Mouse (Mus musculus): ENCODE results near the gene Cilp2. TPM values are rescaled to one million over a fixed set of nuclear protein-coding genes. Genes with fewer than 3 reads are reported as not detected.
A peak's percentile ranks its signal among the peaks of the same experiment; 100 is the strongest.

Gene Cilp2
- not detected in 2 replicates for total RNA-seq (2017)

DNA sequence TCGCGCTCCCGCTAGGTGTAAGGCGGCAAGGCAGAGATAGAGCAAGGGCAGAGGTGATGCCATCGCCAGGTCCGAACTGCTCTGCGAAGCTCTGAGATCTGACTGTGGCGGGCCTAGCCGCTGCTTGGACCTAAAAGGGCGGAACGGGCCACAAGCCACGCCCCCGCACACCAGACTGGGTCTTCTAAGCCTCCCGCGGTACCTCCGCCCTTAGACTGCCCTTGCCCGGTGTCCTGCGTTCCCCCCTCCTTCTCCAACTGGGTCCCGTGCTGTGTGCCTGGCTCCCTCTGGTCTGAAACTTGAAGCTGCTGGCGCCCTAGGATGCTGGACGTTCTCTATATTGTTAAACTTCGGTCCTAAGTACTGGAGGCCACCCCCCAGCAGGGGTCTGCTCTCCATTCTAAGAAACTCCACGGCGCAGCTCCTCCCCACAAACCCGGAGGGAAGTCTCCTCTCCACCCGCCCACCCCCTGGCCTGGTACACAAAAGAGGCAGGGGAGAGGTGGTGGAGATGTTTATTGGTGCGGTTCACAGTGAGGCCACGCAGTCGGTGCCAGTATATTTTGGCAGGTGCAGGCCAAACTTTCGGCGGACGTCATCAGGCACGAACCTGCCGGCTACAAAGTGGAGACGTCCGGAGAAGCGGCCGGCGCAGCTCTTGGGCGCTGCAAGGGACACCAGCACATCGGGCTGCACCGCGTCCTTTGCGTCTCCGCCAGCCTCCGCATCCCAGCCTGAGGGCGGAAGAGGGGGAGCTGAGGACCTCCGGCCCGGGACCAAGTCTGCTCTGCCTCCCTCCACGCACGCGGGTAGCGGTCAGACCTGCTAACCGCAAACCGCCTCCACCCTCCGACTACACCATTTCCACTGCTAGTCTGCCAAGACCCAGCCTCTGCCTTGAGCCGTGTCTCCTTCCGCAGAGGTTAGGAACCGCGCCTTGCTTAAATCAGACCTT, at the start of gene Cilp2:
Cilp2 (minus strand) TSS at position 399 of the 955 bp plus-strand sequence.
- ATAC-seq (ENCODE audit: extremely low read depth, insufficient number of reproducible peaks, low FRiP score, poor library complexity, severe bottlenecking), result peak; percentile 11; the same call in 1 of the 2 replicates

DNA sequence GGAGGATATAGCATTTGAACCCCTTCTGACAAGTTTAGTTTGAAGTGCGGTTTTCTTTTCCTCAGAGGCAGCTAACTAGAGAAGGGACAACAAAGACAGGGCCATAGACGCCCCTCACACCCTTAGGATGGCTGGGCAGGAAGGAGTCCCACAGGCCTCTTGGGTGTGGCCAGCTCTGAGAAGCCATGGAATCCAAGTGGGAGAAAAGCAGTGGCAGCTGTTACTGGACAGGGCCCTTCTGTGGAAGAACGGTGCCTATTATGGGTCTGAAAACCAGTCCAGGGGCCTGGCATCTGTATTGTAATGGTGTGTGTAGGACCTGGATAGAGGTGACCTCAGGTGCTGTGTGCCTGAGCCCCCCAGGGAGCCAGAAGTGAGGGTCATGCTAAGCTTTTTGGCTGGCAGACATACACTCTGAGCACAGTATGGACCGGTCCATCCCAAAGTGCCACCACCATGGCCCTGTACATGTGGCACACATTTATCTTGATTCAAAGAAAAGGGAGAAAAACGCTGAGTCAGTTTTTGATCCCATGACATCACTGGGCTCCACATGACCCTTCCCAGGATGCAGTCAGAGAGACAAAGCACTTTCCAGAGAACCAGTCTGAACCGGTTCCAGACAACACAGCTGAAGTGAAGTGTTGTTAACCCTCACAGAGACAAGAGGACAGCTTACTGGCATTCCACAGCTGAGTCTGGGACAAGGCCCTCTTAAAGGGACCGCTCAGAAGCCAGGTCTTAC, 48.7 kb upstream of the Cilp2 start:
- no peak for ATAC-seq (ENCODE audit: extremely low read depth, insufficient number of reproducible peaks, low FRiP score, poor library complexity, severe bottlenecking)

DNA sequence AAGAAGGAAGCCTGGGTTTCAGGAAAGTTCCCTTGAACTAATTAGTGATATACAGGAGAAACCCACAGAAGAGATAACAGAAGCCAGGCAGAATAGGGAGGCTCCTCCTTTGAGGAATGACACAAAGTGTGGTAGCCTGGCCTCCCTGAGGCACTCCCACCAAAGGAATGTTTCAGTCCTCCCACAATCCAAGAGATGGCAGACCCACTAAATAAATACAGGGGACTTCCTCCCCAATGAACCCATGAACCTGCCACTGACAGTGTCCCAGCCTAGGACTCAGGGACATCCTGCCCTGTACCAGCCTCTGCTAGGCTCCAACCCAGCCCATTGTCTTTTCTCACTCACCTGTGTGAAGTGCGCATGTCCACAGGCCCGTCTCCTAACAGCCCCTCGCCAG, 47.9 kb upstream of the Cilp2 start:
- ATAC-seq (ENCODE audit: extremely low read depth, insufficient number of reproducible peaks, low FRiP score, poor library complexity, severe bottlenecking), result no peak

- ATAC-seq (ENCODE audit: extremely low read depth, insufficient number of reproducible peaks, low FRiP score, poor library complexity, severe bottlenecking), result no peak
Measured at GRCm38 (mm10) chr8:69934582-69934981, 47.1 kb upstream of the Cilp2 start.

GRCm38 (mm10) chr8:69933811-69934210, 46.3 kb upstream of the Cilp2 start:
- no peak for ATAC-seq (ENCODE audit: extremely low read depth, insufficient number of reproducible peaks, low FRiP score, poor library complexity, severe bottlenecking)

GRCm38 (mm10) chr8:69926901-69927300, 39.4 kb upstream of the Cilp2 start:
- ATAC-seq (ENCODE audit: extremely low read depth, insufficient number of reproducible peaks, low FRiP score, poor library complexity, severe bottlenecking), result no peak

- ATAC-seq (ENCODE audit: extremely low read depth, insufficient number of reproducible peaks, low FRiP score, poor library complexity, severe bottlenecking), result no peak
Measured at GRCm38 (mm10) chr8:69923986-69924385, 36.5 kb upstream of the Cilp2 start.

- no peak for ATAC-seq (ENCODE audit: extremely low read depth, insufficient number of reproducible peaks, low FRiP score, poor library complexity, severe bottlenecking)
Measured at GRCm38 (mm10) chr8:69921141-69921540, 33.7 kb upstream of the Cilp2 start.

GRCm38 (mm10) chr8:69919876-69920662, 32.6 kb upstream of the Cilp2 start:
- ATAC-seq (ENCODE audit: extremely low read depth, insufficient number of reproducible peaks, low FRiP score, poor library complexity, severe bottlenecking), result peak; percentile 81

DNA sequence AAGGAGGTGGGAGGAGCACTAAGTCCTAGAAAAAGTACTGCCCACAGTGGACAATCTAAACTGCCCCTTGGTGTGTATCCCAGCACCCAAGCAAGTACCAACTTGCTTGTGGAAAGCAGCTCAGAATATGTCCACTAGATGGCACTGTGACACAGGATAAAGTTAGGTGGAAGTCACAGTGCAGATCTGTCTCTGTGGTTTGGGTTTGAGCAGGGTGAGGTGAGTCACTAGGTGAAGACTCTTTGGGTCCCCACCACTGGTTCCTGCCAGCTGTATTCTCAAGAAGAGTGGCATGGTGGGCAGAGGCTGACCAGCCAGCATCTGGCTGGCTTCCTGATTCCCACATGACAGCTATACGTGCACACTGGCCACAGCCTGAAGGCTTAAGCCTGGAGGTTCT, 31.5 kb upstream of the Cilp2 start:
- ATAC-seq (ENCODE audit: extremely low read depth, insufficient number of reproducible peaks, low FRiP score, poor library complexity, severe bottlenecking), result peak; percentile 75

DNA sequence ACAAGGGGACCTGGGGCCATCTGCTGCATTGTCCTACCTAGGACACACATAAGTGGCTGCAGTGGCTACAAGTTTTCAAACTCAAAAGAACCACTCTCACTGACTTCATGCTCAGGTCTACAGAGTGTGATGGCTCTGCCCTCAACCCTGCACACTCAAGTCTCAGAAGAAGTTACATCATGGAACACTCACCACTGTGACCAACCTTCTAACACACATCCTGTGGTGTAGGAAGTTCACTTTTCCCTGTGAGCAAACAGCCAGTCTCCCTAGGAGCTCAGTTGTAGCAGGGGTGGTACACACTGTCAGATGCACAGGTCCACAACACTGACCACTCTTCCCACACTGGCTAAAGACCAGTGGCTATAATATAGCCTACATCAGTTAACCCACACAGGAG, 31.0 kb upstream of the Cilp2 start:
- ATAC-seq (ENCODE audit: extremely low read depth, insufficient number of reproducible peaks, low FRiP score, poor library complexity, severe bottlenecking), result no peak

- no peak for ATAC-seq (ENCODE audit: extremely low read depth, insufficient number of reproducible peaks, low FRiP score, poor library complexity, severe bottlenecking)
Measured at GRCm38 (mm10) chr8:69915748-69916147, 28.3 kb upstream of the Cilp2 start.

DNA sequence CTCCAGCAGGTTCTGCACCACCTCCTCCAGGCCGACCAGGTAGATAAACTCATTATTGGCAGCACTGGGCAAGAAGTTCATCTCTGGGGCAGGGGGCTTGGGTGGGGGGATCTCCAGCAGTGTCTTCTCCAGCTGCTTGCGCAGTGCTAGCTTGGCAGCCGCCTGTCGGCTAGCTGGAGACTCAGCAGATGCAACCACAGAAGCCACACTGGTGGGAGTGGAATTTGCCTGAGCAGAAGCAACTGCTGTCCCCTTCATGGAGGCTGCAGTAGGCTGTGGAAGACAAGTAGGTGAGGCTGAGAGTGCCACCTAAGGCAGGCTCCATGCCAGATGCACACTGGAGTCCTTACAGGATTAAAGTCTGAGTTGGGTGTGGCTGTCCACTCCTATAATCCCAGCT, 27.0 kb upstream of the Cilp2 start:
- no peak for ATAC-seq (ENCODE audit: extremely low read depth, insufficient number of reproducible peaks, low FRiP score, poor library complexity, severe bottlenecking)

DNA sequence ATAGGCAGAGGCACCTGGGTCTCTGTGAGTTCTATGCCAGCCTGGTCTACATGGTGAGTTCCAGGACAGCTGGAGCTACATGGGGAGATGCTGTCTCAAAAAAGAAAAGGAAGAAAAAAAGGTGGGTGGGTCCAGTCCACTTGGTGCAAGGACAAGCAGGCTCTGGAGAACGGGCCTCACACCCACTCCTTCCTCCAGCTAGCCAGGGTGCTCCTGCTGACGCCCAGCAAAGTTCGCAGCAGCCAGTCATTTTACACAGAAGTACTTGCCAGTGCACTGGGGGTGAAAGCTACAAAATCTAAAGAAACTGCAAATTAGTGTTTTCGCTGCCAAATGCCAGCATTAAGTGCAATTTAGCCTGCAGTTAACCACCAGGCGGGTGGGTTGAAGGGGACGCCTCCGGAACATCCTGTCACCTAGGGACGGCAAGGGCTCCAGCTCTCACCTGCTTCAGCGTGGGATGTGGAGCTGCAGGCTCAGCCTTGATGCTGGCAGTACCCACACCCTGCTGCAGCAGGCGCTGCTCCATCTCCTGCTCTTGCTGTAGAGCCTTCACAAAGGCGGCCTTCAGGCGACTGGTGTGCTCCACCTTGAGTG, 25.1 kb upstream of the Cilp2 start:
- no peak for ATAC-seq (ENCODE audit: extremely low read depth, insufficient number of reproducible peaks, low FRiP score, poor library complexity, severe bottlenecking)

DNA sequence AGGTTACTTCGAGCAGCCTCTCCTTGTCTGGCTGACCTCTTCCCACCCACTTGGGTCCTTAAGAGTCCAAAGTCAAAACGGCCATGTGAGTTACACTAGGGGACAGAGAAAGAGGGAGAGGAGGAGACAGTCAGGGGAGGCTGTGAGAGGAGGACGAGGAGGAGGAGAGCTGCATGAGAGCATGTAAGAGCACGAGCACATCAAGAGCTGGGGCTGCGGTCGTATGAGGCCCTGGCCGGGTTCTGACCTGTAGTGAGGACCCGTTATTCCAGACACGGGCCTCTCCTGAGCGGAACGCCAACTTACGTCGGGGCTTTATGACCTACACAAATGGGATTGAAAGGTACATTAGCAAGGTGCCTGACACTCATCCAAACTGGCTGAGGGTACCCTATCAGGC, 24.4 kb upstream of the Cilp2 start:
- no peak for ATAC-seq (ENCODE audit: extremely low read depth, insufficient number of reproducible peaks, low FRiP score, poor library complexity, severe bottlenecking)

GRCm38 (mm10) chr8:69907106-69907505, 19.6 kb upstream of the Cilp2 start:
- no peak for ATAC-seq (ENCODE audit: extremely low read depth, insufficient number of reproducible peaks, low FRiP score, poor library complexity, severe bottlenecking)

- no peak for ATAC-seq (ENCODE audit: extremely low read depth, insufficient number of reproducible peaks, low FRiP score, poor library complexity, severe bottlenecking)
Measured at GRCm38 (mm10) chr8:69906260-69906659, 18.8 kb upstream of the Cilp2 start.

DNA sequence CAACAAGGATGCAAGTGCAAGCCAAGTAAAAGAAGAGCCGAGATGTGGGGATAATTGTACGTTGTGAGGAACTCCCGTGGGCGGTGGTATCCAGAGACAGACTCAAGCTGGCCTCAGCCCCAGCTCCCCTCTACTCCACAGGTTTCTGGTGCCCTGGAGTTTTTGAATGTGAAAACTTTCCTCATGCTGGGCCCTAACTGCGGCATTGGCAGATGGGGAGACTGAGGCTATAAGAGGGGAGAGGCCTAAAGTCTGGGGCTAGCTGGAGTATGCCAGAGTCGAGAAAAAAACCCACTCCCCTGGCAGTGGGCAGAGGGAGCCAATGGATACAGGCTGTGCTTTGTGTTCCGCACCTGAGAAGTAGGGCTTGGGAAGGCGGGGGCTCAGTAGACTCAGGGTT, 16.6 kb upstream of the Cilp2 start:
- no peak for ATAC-seq (ENCODE audit: extremely low read depth, insufficient number of reproducible peaks, low FRiP score, poor library complexity, severe bottlenecking)

DNA sequence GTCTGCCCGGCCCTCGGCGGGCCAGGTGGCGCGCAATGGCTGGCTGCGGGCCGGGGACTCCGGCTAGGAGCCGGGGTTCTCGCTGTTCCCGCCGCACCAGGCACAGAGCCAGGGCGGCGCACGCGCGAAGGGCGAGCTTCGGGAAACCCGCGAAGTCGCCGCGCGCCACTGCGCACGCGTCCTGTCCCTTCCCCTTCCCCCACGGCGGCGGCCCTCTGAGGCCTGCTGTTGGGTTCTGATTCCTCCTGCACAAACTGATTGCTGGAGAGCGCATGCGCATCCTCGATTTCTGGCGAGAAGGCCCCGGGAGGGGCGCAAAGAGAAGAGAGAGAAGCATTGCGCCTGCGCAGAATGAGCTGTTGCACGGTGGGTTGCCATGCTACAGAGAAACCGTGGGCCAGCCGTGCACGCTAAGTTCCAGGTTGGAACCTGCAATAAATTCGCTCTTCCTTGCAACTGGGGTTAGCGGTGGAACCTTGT, 15.6 kb upstream of the Cilp2 start:
- ATAC-seq (ENCODE audit: extremely low read depth, insufficient number of reproducible peaks, low FRiP score, poor library complexity, severe bottlenecking), result peak; percentile 45

Measured in neutrophil, adult 5-6 weeks (primary cell).